Mouse (Mus musculus): ENCODE measurements at regions not wholly inside any gene's neighbourhood (a gene's known extent, or its start where the extent isn't known, plus 50 kb on each side); places are given as distances from the start of the nearest gene placed in this dataset.

GRCm38 (mm10) chr15:15329796-15330195, 1398.8 kb upstream of the Cdh9 start:
- peak; percentile 3 to 21 for DNase-seq (ENCODE audit: low spot score in 2 of 2)
- intact Hi-C loops (cut with DNase I), result loop anchor here (2.0 kb wide), 1 partner anchor 1739 kb away; no protein-coding TSS in a partner anchor

- intact Hi-C loops (cut with DNase I), result no loop called here
- no peak for DNase-seq (ENCODE audit: low spot score in 2 of 2)
These were observed 1396.6 kb upstream of the Cdh9 start for GRCm38 (mm10) chr15:15331947-15332346.

GRCm38 (mm10) chr15:15361841-15362240, 1366.7 kb upstream of the Cdh9 start:
- intact Hi-C loops (cut with DNase I), result no loop called here
- DNase-seq (ENCODE audit: low spot score in 2 of 2), result no peak

- intact Hi-C loops (cut with DNase I), result no loop called here
- no peak for DNase-seq (ENCODE audit: low spot score in 2 of 2)
These were observed 1336.1 kb upstream of the Cdh9 start for GRCm38 (mm10) chr15:15392300-15393022.
